Mouse (Mus musculus) urinary bladder, adult 2 months (tissue): ENCODE data around the gene Cox11. TPM values are rescaled to one million over a fixed set of nuclear protein-coding genes. Genes with fewer than 3 reads are reported as not detected.

ENCODE experiments used
- polyA plus RNA-seq: library from polyadenylated mRNA; depleted of rRNA; stranded (reverse); fragments of >200 nt; gene quantifications from 2 replicates; pipeline ENCODE4 v1.2.3, GENCODE M21; 2012; rRNA removed

The Cox11 gene
- polyA plus RNA-seq, 1 experiment: 19.4 TPM

Other genes with a start within 250 kb of the Cox11 start
- gene Hlf, start 247.3 kb upstream of the Cox11 start, polyA plus RNA-seq: 33.1 and 35.4 TPM in 2 replicates
- 3.7 and 5.3 TPM in 2 replicates for gene Stxbp4, start 89 bp upstream of the Cox11 start, polyA plus RNA-seq
- gene Tom1l1, start 50.2 kb downstream of the Cox11 start, polyA plus RNA-seq: 11.1 and 15.3 TPM in 2 replicates